Mouse (Mus musculus) erythroblast, embryonic 14.5 days (primary cell): Measurements from ENCODE around the gene Dbh.

Experiments used
- GATA1 ChIP-seq: IDR thresholded peaks from 2 replicates; pipeline ENCODE4 v1.6.1; 2012; ENCODE audit warnings: low read length, inconsistent platforms, mixed read lengths
- TAL1 ChIP-seq: IDR thresholded peaks from 3 replicates; pipeline ENCODE4 v1.6.1; 2012; ENCODE audit warnings: low read length, inconsistent platforms, mixed read lengths

DNA sequence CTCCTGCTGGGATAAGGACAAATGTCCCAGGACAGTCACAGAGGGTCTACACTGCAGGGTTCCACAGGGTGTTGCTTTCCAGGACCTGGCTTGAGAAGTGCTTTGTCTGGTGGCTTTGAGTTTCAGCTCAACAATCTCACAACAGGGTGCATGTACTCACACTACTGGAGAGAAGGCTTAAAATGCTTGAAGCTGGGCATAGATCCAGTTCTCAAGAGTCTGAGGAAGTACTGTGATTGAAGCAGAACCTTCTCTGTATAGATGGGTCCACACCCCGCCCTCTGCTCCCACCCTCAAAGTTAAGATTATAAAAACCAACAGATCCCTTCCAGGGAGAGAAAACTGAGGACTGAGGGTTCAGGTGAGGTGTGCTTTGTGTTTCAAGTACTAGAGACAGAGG is 35.6 kb downstream of the Dbh start:
- TF ChIP-seq GATA1 = no peak
- TF ChIP-seq TAL1 = no peak
